Mouse (Mus musculus) thymus, adult 2 months (tissue): ENCODE results near the gene Jdp2. TPM values are rescaled to one million over a fixed set of nuclear protein-coding genes. Genes with fewer than 3 reads are reported as not detected.

Experiments used
- DNase-seq: peaks from one replicate; pipeline ENCODE4 v3.0.0; 2021
- H3K27ac ChIP-seq: fragments of 200-500 bp; 2 replicates; pipeline ENCODE4 v1.5.1; 2012; ENCODE audit warnings: low read length, control low read depth; ENCODE audit not compliant: control insufficient read depth, insufficient read depth
- H3K27me3 ChIP-seq: fragments of 200-500 bp; 2 replicates; pipeline ENCODE4 v1.6.1; 2012; ENCODE audit warnings: mild to moderate bottlenecking, low read length, moderate library complexity, mixed read lengths; ENCODE audit not compliant: control insufficient read depth, insufficient read depth
- H3K36me3 ChIP-seq: fragments of 200-500 bp; 2 replicates; pipeline ENCODE4 v1.6.1; 2012; ENCODE audit warnings: mild to moderate bottlenecking, low read length, moderate library complexity; ENCODE audit not compliant: control insufficient read depth, insufficient read depth
- H3K4me1 ChIP-seq: fragments of 200-500 bp; replicated peaks from 2 replicates; pipeline ENCODE4 v1.6.1; 2012; ENCODE audit warnings: low read length; ENCODE audit not compliant: control insufficient read depth, insufficient read depth
- H3K4me3 ChIP-seq: fragments of 200-500 bp; 2 replicates; pipeline ENCODE4 v1.5.1; 2012; ENCODE audit warnings: mild to moderate bottlenecking, low read length, control low read depth, moderate library complexity; ENCODE audit not compliant: control insufficient read depth, insufficient read depth
- CTCF ChIP-seq: fragments of 200-500 bp; IDR thresholded peaks from 2 replicates; pipeline ENCODE4 v1.5.1; 2012; ENCODE audit warnings: mild to moderate bottlenecking, control low read depth, low read length, moderate library complexity, borderline replicate concordance; ENCODE audit not compliant: control insufficient read depth, poor library complexity, insufficient read depth; ENCODE audit errors: extremely low read depth
- POLR2A ChIP-seq: fragments of 200-500 bp; IDR thresholded peaks from 2 replicates; pipeline ENCODE4 v1.6.1; 2012; ENCODE audit warnings: mild to moderate bottlenecking, low read length, control low read depth, moderate library complexity; ENCODE audit not compliant: control insufficient read depth, poor library complexity, insufficient read depth; ENCODE audit errors: extremely low read depth
- WGBS: fragments of 180-500 bp; shearing (Covaris S2); methylation state at CpG from one replicate; pipeline ENCODE4 v1.1.7; 2018; 5-methylcytosine and 5-hydroxymethylcytosine counted together
- polyA plus RNA-seq: library from polyadenylated mRNA; depleted of rRNA; stranded (reverse); fragments of >200 nt; gene quantifications from 2 replicates; pipeline ENCODE4 v1.2.3, GENCODE M21; 2012

The Jdp2 gene
- polyA plus RNA-seq, 1 experiment, result 3.5 TPM

- DNase-seq, result peak; percentile 52
- H3K27ac ChIP-seq, result peak overlapping the region; percentile 77
- WGBS, result 75% methylated on average over 20 of the region's 20 CpGs
- peaks cover 43% of the 10 kb centered on the region for H3K4me1 ChIP-seq
- no peaks in the 10 kb centered on the region for H3K36me3 ChIP-seq
- H3K27me3 ChIP-seq, result no peaks in the 10 kb centered on the region
- TF ChIP-seq POLR2A (no peak), CTCF (no peak)
- peak overlapping the region; percentile 12 for H3K4me3 ChIP-seq
Observed at GRCm38 (mm10) chr12:85638541-85639325, 39.9 kb downstream of the Jdp2 start.

GRCm38 (mm10) chr12:85639326-85640008, 40.6 kb downstream of the Jdp2 start:
- H3K27me3 ChIP-seq, result no peaks in the 10 kb centered on the region
- WGBS, result 92% methylated on average over 12 of the region's 12 CpGs
- no peak for DNase-seq
- TF ChIP-seq POLR2A (no peak), CTCF (no peak)
- peak overlapping the region; percentile 77 for H3K27ac ChIP-seq
- peaks cover 43% of the 10 kb centered on the region for H3K4me1 ChIP-seq
- H3K4me3 ChIP-seq, result no peak overlapping the region
- H3K36me3 ChIP-seq, result no peaks in the 10 kb centered on the region

DNA sequence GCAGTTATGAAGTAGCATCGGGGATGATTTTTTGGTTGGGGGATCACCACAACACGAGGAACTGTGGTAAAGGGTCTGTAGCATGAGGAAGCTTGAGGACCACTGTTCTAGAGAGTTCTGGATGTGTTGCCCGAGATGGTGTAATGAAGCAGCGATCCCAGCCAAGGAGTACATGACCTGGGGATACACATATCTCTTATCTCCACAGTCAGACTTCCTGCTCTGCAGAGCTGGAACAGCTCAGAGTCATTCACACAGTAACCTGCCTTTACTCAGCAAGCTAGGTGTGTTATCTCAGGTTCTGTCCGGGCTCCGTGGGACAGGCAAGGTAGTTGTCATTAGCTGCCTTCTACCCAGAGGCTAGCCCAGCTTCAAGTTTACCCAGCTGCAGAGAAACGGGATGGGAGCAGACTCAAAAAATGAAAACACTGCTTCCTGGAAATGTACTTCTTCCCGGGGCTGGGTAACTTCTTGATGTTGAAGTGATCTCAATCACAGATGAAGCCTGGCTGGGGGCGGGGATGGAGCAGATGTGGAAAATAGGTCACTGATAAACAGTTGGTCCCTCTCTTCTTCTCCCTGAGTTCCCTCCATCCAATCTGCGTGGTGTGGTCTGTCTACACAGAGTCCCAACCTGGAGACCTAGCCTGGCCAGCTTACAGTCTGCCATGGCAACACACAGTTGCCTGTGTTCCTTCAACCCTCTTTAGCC, 42.2 kb downstream of the Jdp2 start:
- TF ChIP-seq CTCF (no peak), POLR2A (no peak)
- Histone ChIP-seq H3K36me3 (no peaks in the 10 kb centered on the region), H3K4me1 (peaks cover 43% of the 10 kb centered on the region), H3K27ac (no peak overlapping the region), H3K27me3 (no peaks in the 10 kb centered on the region), H3K4me3 (no peak overlapping the region)
- DNase-seq, result no peak
- WGBS, result 24% methylated on average over 10 of the region's 10 CpGs

DNA sequence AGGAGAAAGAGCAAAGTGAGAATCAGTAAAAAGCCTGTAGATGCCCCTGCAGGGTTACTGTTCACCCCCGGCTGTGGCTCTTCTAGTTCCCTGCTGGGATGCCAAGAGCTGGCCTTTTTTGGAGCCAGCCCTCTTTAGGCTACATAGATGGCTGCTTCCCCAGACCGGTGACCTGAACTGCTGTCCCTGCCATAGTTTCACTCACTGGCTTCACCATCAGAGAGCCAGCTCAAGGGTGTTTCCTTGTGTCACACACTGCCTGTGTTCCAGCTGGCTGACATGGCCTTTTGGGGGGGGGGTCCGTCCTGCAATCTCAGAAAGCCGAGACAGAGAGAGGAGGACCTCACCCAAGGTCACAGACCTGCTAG, 42.7 kb downstream of the Jdp2 start:
- DNase-seq, result no peak
- WGBS, result 86% methylated on average over 4 of the region's 4 CpGs
- TF ChIP-seq CTCF (no peak), POLR2A (no peak)
- peaks cover 43% of the 10 kb centered on the region for H3K4me1 ChIP-seq
- no peaks in the 10 kb centered on the region for H3K27me3 ChIP-seq
- no peak overlapping the region for H3K4me3 ChIP-seq
- no peaks in the 10 kb centered on the region for H3K36me3 ChIP-seq
- H3K27ac ChIP-seq, result no peak overlapping the region

DNA sequence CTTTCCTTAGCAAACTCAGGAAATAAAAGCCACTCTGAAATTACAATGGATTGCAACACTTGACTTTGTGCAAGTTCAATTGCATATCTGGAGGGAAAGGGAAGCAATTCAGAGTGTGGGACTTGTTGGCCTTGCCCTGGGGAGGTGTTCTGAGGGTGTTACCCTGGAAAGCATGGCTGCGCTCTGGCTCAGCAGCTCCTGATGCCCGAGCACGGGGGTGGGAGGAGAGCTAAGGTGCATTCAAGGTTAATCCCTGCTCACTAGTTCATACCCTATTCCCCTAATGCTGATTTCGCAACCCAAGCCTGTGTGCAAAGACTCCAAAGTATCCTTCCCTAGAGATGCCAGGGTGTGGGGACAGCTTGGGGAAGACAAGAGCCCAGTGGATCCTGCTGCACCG, 44.9 kb downstream of the Jdp2 start:
- WGBS, result 87% methylated on average over 5 of the region's 5 CpGs
- Histone ChIP-seq H3K27ac (no peak overlapping the region), H3K36me3 (no peaks in the 10 kb centered on the region), H3K27me3 (no peaks in the 10 kb centered on the region), H3K4me1 (peaks cover 30% of the 10 kb centered on the region), H3K4me3 (no peak overlapping the region)
- no peak for DNase-seq
- no peak for TF ChIP-seq POLR2A
- no peak for TF ChIP-seq CTCF

DNA sequence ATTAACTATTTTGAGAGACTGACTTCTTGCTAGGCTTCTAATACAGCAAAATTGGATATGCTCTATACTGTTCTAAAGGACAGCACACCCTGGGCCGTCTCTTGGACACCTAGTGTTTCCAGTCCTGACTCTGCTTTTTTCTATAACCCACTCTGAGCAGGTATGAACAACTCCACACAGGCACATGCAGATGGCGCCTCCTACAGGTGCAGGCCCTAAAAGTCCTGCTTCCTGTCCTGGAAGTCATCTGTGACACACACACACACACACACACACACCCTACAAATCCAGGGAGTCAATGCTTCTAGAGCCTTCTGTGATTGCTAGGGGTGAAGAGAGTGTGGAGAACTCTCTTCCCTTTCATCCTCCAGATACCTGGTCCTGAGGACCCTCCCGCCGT, 46.8 kb downstream of the Jdp2 start:
- Histone ChIP-seq H3K27ac (no peak overlapping the region), H3K27me3 (no peaks in the 10 kb centered on the region), H3K4me3 (no peak overlapping the region), H3K36me3 (no peaks in the 10 kb centered on the region), H3K4me1 (peaks cover 18% of the 10 kb centered on the region)
- WGBS, result 92% methylated on average over 4 of the region's 4 CpGs
- no peak; the same call in 1 of the 2 replicates for TF ChIP-seq CTCF
- no peak for TF ChIP-seq POLR2A
- peak; percentile 73 for DNase-seq
